Mouse (Mus musculus) stomach, postnatal 0 days (tissue): ENCODE measurements around the gene Lipt2. TPM values are rescaled to one million over a fixed set of nuclear protein-coding genes. Genes with fewer than 3 reads are reported as not detected.

Experiments
- ATAC-seq: fragments of 200-750 bp; cut with Nextera tagmentation; 2 replicates; pipeline ENCODE4 v1.8.0; 2017; ENCODE audit not compliant: low FRiP score, low TSS enrichment
- DNase-seq: peaks from one replicate; pipeline ENCODE4 v3.0.0-alpha.2; 2016; ENCODE audit warnings: low spot score
- H3K27ac ChIP-seq: fragments of 300-500 bp; sonication (generic); replicated peaks from 2 replicates; pipeline ENCODE4 v1.5.1; 2014; ENCODE audit warnings: mild to moderate bottlenecking, control low read depth
- H3K27me3 ChIP-seq: fragments of 300-500 bp; sonication (generic); 2 replicates; pipeline ENCODE4 v1.6.1; 2014; ENCODE audit warnings: low read length; ENCODE audit not compliant: control insufficient read depth, insufficient read depth
- H3K36me3 ChIP-seq: fragments of 300-500 bp; sonication (generic); 2 replicates; pipeline ENCODE4 v1.6.1; 2014; ENCODE audit warnings: low read length, mixed read lengths; ENCODE audit not compliant: control insufficient read depth, insufficient read depth
- H3K4me1 ChIP-seq: fragments of 300-500 bp; sonication (generic); replicated peaks from 2 replicates; pipeline ENCODE4 v1.6.1; 2014; ENCODE audit warnings: antibody characterized with exemption; ENCODE audit not compliant: control insufficient read depth, insufficient read depth
- H3K4me2 ChIP-seq: fragments of 300-500 bp; sonication (generic); replicated peaks from 2 replicates; pipeline ENCODE4 v1.6.1; 2014; ENCODE audit warnings: low read depth, mild to moderate bottlenecking, control low read depth, moderate library complexity
- H3K4me3 ChIP-seq: fragments of 300-500 bp; sonication (generic); 2 replicates; pipeline ENCODE4 v1.5.1; 2014; ENCODE audit warnings: low read depth, low read length, control low read depth
- H3K9ac ChIP-seq: fragments of 300-500 bp; sonication (generic); 2 replicates; pipeline ENCODE4 v1.6.1; 2014; ENCODE audit warnings: mild to moderate bottlenecking, low read length, control low read depth, mixed read lengths
- H3K9me3 ChIP-seq: fragments of 300-500 bp; sonication (generic); 2 replicates; pipeline ENCODE4 v1.6.1; 2016; ENCODE audit warnings: low read length; ENCODE audit not compliant: control insufficient read depth
- CTCF ChIP-seq: IDR thresholded peaks from 2 replicates; pipeline ENCODE4 v1.5.1; 2016; ENCODE audit warnings: antibody characterized with exemption, low read depth, mild to moderate bottlenecking, moderate library complexity
- EP300 ChIP-seq: optimal IDR thresholded peaks from 2 replicates; pipeline ENCODE3; 2016; ENCODE audit warnings: antibody characterized with exemption
- WGBS: fragments of 180-500 bp; shearing (Covaris S2); extraction: QIAGEN DNeasy Blood & Tissue Kit; methylation state at CpG from one replicate; pipeline ENCODE4 v1.1.7; 2014; 5-methylcytosine and 5-hydroxymethylcytosine counted together
- polyA plus RNA-seq: library from polyadenylated mRNA; unstranded; fragments of >200 nt; fragmentation: Nextera tagmentation; extraction: Ambion mirVana; gene quantifications from 2 replicates; pipeline ENCODE4 v1.2.1, GENCODE M21; 2015

Gene Lipt2
- polyA plus RNA-seq, 1 experiment from 2014 or later: 10.2 TPM

DNA sequence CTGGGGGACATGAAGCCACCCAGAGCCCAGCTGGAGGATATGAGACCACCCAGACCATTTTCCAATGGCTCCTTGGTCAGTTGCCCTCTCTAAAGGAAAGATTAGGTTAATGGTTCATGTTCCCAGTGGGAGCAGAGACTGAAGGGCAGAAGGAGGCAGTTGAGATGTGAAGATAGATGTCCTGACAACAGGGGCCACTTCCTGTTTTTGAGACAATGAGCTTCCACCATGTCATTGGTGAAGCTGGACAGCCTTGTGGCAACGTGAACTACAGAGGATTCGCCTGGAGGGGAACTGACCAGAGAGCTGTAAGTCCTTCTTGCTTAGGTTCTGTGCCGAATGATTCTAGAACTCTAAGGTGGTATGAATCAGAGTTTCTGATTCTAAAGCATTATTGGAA, 17.2 kb downstream of the Lipt2 start, which contains the start of gene Kcne3:
Kcne3 (plus strand) TSS at position 234 of the 400 bp plus-strand sequence.
- Histone ChIP-seq H3K9ac (no peak within 1 kb of the TSS), H3K9me3 (no peaks in the 10 kb centered on the region), H3K27ac (no peak within 1 kb of the TSS), H3K4me1 (peaks cover 2% of the 10 kb centered on the region; the same call in 1 of the 2 replicates), H3K4me2 (no peak within 1 kb of the TSS), H3K4me3 (no peak within 1 kb of the TSS), H3K27me3 (no peaks in the 10 kb centered on the region), H3K36me3 (no peaks in the 10 kb centered on the region)
- TF ChIP-seq EP300 (no peak), CTCF (no peak)
- ATAC-seq: no peak
- 78% methylated on average over 3 of the region's 3 CpGs for WGBS
- no peak for DNase-seq

DNA sequence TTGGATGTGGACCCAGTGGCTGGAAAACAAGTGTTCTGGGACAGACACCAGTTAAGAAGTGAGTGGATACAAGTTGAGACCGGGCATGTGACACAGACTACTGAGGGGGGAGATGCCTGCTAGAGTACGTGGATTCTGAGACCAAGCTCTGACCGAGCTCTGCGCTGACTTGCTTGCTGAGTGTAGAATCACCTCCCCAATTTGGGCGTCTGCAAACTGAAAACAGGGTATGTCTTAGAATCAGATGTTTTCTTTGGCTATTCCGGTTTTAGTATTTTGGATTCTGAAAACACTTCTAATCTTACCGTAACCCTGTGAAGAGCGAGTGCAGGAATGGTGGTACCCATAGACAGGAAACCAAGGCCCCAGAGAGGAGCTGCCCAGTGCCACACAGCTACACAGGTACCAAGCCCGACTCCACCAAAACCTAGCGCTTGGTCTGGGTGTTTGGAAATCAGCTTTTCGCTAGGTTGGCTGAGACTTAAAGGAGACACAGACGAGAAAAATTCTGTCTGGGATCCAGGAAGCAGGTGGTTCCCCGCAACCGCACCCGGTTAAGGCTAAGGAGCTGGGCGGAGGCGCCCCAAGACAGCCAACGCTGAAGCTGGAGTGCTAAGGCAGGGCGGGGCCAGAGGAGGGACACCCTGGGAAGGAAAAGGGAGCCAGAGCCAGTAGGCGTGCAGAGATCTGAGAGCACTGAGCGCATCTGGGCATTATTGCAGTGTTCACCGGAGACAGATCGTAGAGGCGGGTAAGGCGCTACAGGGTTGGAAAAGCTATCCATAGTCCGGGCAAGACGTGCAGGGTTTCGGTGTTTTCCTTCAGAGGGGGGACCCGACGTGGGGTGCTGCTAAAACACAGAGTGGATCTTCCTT, 19.2 kb downstream of the Lipt2 start:
- Histone ChIP-seq H3K4me2 (peak overlapping the region; percentile 76), H3K4me3 (peak overlapping the region; percentile 30), H3K27me3 (no peaks in the 10 kb centered on the region), H3K9me3 (no peaks in the 10 kb centered on the region), H3K27ac (no peak overlapping the region), H3K4me1 (peaks cover 2% of the 10 kb centered on the region; the same call in 1 of the 2 replicates), H3K36me3 (no peaks in the 10 kb centered on the region), H3K9ac (peak overlapping the region; percentile 36; the same call in 1 of the 2 replicates)
- DNase-seq (peak; percentile 78), ATAC-seq (peak; percentile 90)
- 9% methylated on average over 30 of the region's 30 CpGs for WGBS
- TF ChIP-seq CTCF (no peak), EP300 (no peak)

GRCm38 (mm10) chr7:100178891-100179233, 19.8 kb downstream of the Lipt2 start:
- peak; percentile 27; the same call in 1 of the 2 replicates for ATAC-seq
- peak overlapping the region; percentile 76 for H3K4me2 ChIP-seq
- H3K4me1 ChIP-seq: peaks cover 2% of the 10 kb centered on the region; the same call in 1 of the 2 replicates
- H3K27me3 ChIP-seq: no peaks in the 10 kb centered on the region
- no peak overlapping the region for H3K27ac ChIP-seq
- under 1% methylated on average over 15 of the region's 15 CpGs for WGBS
- peak; percentile 35 for DNase-seq
- H3K9me3 ChIP-seq: no peaks in the 10 kb centered on the region
- H3K4me3 ChIP-seq: peak overlapping the region; percentile 30
- TF ChIP-seq CTCF (no peak), EP300 (no peak)
- H3K36me3 ChIP-seq: no peaks in the 10 kb centered on the region
- peak overlapping the region; percentile 36; the same call in 1 of the 2 replicates for H3K9ac ChIP-seq

- Histone ChIP-seq H3K27me3 (no peaks in the 10 kb centered on the region), H3K9me3 (no peaks in the 10 kb centered on the region), H3K27ac (no peak overlapping the region), H3K4me2 (peak overlapping the region; percentile 76), H3K4me1 (peaks cover 2% of the 10 kb centered on the region; the same call in 1 of the 2 replicates), H3K4me3 (no peak overlapping the region), H3K36me3 (no peaks in the 10 kb centered on the region), H3K9ac (no peak overlapping the region)
- ATAC-seq (no peak), DNase-seq (no peak)
- TF ChIP-seq CTCF (no peak), EP300 (no peak)
- 49% methylated on average over 7 of the region's 7 CpGs for WGBS
Observed at GRCm38 (mm10) chr7:100179394-100179793, 20.3 kb downstream of the Lipt2 start.

GRCm38 (mm10) chr7:100179836-100180407, 20.8 kb downstream of the Lipt2 start:
- Histone ChIP-seq H3K4me2 (no peak overlapping the region), H3K4me3 (no peak overlapping the region), H3K9me3 (no peaks in the 10 kb centered on the region), H3K36me3 (no peaks in the 10 kb centered on the region), H3K4me1 (peaks cover 2% of the 10 kb centered on the region; the same call in 1 of the 2 replicates), H3K27ac (no peak overlapping the region), H3K9ac (no peak overlapping the region), H3K27me3 (no peaks in the 10 kb centered on the region)
- 49% methylated on average over 7 of the region's 7 CpGs for WGBS
- no peak for ATAC-seq
- no peak for TF ChIP-seq CTCF
- no peak for TF ChIP-seq EP300
- DNase-seq: no peak
